Mouse (Mus musculus) lung, postnatal 0 days (tissue): ENCODE measurements around the gene Smbd1.

Experiments used
- CTCF ChIP-seq: IDR thresholded peaks from 2 replicates; pipeline ENCODE4 v1.5.1; 2016; ENCODE audit warnings: antibody characterized with exemption, mild to moderate bottlenecking
- EP300 ChIP-seq: IDR thresholded peaks from 2 replicates; pipeline ENCODE4 v1.6.1; 2016; ENCODE audit warnings: antibody characterized with exemption, mild to moderate bottlenecking, control low read depth

DNA sequence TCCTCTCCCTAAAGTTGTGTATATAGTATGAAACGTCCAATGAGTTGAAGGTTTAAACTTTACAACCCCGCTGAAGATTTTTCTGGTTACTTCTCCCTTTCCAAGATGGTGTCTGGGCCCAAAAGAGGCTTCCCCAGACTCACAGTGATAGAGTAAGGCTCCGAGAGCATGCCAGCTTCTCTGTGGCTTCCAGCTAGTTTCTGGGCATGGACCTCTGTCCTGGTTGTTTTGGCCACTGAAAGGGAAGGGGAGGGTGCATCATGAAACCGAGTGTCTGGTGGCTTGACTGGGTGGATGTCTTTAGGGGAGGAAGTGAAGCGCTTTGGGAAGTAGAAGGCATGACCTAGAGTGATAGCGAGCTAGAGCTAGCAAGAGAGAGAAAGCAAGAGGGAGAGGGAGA is 45.3 kb downstream of the Smbd1 start:
- TF ChIP-seq CTCF (no peak), EP300 (no peak)
